Mouse (Mus musculus) small intestine, adult 2 months (tissue): ENCODE results near the gene 0610030E20Rik.

ENCODE experiments used
- CTCF ChIP-seq: fragments of 200-500 bp; IDR thresholded peaks from 2 replicates; pipeline ENCODE4 v1.5.1; 2012; ENCODE audit warnings: low read depth, mild to moderate bottlenecking, control low read depth, inconsistent platforms, low read length, moderate library complexity, mixed read lengths; ENCODE audit not compliant: insufficient replicate concordance, insufficient read length; ENCODE audit errors: extremely low read depth
- POLR2A ChIP-seq: fragments of 200-500 bp; IDR thresholded peaks from 2 replicates; pipeline ENCODE4 v1.6.1; 2012; ENCODE audit warnings: low read depth, mild to moderate bottlenecking, control low read depth, inconsistent platforms, low read length, moderate library complexity

DNA sequence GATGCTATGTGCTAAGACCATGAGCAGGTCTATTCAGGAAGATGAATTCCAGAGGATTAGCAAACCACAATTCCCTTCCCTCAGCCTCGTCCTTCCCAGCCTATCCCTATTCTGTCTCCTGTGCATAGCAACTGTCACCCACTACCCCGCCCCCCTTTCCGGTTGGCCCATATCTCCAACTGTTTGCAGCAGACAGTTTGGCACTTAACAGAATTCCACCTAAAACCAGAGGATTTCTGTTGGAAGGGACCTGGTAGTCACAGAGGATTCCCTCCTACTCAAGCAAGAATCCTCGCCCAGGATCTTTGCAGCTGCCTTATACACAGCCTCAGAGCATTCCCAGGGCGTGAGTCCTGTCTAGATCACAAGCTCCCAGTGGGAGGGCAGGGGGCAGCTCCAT lies 24.0 kb downstream of the 0610030E20Rik start:
- no peak for TF ChIP-seq POLR2A
- TF ChIP-seq CTCF = no peak
